Mouse (Mus musculus): ENCODE measurements around the gene Rnd2.
"Not testable (repeated sequence)": the region's sequence is repeated elsewhere in the genome, so short reads cannot be mapped to it uniquely, and the experiment has no call there.

The Rnd2 gene

DNA sequence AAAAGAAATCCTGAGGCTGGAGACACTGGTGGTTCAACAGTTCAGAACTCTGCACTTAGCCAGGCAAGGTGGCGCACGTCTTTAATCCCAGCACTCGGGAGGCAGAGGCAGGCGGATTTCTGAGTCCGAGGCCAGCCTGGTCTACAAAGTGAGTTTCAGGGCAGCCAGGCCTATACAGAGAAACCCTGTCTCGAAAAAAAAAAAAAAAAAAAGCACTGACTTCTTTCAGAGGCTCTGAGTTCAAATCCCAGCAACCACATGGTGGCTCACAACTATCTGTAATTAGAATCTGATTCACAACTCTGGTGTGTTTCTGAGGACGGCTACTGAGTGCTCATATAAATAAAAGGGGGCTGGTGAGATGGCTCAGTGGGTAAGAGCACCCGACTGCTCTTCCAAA lies 17.9 kb upstream of the Rnd2 start:
- DNase-seq (ENCODE audit: low spot score) = not testable (repeated sequence)

DNA sequence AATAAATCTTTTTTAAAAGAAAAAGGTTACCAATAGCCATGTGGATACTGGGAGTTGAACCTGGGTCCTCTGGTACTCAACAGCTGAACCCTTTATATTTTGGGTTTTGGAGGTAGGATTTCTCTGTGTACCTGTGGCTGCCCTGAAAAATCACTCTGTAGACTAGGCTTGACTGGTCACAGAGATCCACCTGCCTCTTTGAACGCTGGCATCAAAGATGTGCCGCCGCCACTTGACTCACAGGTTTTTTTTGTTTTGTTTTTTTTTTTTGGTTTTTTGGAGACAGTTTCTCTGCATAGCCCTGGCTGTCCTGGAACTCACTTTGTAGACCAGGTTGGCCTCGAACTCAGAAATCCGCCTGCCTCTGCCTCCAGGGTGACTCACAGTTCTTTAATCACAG lies 17.0 kb upstream of the Rnd2 start:
- DNase-seq (ENCODE audit: low spot score) = no peak

DNA sequence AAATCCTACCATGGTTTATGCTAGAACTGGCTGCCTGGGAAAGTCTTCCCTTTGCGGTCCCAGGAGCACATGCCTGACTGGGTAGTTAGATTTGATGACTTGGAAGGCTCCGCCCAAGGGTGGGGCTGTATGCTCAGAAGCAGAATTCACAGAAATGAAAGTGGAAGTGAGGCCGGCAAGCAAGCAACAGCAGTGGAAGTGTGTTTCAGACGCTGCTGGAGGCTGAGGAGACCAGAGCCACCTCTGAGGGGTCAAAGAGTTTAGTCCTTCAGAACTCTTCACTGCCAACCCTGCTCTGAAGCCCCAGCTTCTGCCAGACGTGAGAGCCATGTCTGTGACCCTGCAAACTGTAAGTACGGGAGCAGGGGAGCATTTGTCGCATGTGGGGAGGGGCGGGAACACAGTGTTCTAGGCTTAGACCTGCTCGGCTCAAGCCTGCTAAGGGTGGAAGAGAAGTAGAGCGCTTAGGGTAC lies 16.5 kb upstream of the Rnd2 start, which contains the start of gene Ifi35:
Ifi35 (plus strand) TSS at position 134 of the 473 bp plus-strand sequence.
- DNase-seq (ENCODE audit: low spot score) = peak; percentile 92

- no peak for DNase-seq (ENCODE audit: low spot score)
Observed at GRCm38 (mm10) chr11:101448899-101449298, 15.9 kb upstream of the Rnd2 start.

DNA sequence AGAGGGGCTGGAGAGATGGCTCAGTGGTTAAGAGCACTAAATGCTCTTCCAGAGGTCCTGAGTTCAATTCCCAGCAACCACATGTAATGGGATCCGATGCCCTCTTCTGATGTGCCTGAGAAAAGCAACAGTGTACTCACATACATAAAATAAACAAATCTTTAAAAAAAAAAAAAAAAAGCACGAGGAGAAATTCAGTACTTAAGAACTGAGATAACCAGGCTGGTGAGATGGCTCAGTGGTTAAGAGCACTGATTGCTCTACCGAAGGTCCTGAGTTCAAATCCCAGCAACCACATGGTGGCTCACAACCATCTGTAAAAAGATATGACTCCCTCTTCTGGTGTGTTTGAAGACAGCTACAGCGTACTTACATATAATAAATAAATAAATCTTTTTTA lies 15.2 kb upstream of the Rnd2 start:
- DNase-seq (ENCODE audit: low spot score) = not testable (repeated sequence)

GRCm38 (mm10) chr11:101450394-101450793 lies 14.4 kb upstream of the Rnd2 start:
- no peak for DNase-seq (ENCODE audit: low spot score)

DNA sequence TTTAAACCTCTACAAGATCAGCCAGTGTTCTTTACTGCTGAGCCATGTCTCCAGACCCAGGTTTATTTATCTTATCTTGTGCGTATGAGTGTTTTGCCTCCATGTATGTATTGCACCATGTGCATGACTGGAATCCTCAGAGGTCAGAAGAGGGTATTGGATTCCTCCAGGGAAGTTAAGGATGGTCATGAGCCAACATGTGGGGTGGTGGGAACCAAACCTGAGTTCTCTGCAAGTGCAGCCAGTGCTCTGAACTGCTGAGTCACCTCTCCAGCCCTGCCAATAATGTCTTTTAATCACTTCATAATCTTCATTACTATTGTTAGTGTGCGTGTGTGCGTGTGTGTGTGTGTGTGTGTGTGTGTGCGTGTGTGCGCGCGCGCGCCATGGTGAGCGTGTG lies 13.3 kb upstream of the Rnd2 start:
- no peak for DNase-seq (ENCODE audit: low spot score)

DNA sequence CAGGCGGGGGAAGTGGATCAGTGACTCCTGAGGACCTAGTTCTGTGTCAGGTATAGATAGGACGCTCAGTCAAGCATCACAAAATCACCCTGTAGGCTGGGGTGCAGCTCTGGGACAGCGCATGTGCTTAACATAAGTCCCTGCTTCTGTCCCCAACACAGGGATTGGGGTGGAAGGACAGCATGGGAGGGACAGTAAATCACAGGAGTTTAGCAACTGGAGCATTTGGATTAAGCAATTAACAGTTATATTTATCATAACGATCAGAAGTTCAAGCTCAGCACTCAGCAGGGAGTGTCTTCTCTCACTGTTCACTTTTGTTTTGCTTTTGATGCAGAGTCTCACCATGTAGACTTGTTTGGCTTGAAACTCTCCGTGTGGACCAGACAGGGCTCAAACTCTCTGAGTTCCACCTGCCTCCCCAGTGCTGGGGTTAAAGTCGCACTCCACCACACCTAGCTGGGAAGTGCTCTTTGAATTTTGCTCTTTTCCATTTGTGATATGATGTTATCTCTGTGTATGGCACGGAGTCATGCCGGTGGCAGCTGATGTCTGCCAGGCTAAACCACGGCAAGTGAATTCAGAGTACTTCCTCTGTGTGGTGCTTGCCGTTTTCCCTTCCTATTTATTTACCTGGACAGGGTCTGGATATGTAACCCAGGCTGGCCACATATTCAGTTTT lies 12.6 kb upstream of the Rnd2 start:
- no peak for DNase-seq (ENCODE audit: low spot score)

DNA sequence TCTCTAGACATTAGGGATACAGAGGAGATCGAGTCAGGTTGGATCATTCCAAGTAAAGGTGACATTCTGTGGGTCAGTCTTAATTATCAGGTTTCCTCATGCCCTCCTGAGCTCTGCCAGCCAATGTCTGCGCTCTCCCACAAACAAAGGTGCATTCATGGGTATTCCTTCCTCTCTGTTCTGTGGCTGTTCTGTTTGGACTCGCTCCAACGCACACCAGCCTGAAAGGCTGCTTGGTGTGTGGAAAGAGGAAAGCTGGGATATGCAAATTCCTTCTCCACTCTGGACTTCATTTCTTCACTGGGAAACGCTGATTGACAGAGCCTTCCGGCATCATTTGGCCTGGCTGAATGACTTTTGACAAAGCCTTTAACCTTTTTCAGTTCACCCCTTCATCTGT lies 10.1 kb upstream of the Rnd2 start:
- no peak for DNase-seq (ENCODE audit: low spot score)

DNA sequence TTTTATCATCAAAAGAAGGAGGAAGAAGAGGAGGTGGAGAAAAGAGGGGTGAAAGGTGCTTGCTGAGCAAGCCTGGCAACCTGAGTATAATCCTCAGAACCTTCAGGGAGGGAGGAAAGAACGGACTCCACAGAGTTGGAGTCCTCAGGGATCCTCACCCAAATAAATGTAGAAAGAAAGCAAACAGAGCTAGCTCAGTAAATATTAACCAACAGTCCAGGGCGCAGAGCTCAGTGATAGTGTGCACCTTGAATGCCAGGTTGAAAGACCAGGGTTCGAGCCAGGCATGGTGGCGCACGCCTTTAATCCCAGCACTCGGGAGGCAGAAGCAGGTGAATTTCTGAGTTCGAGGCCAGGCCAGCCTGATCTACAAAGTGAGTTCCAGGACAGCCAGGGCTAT lies 9.2 kb upstream of the Rnd2 start:
- DNase-seq (ENCODE audit: low spot score) = no peak

GRCm38 (mm10) chr11:101457631-101458030 lies 7.2 kb upstream of the Rnd2 start:
- DNase-seq (ENCODE audit: low spot score) = no peak

DNA sequence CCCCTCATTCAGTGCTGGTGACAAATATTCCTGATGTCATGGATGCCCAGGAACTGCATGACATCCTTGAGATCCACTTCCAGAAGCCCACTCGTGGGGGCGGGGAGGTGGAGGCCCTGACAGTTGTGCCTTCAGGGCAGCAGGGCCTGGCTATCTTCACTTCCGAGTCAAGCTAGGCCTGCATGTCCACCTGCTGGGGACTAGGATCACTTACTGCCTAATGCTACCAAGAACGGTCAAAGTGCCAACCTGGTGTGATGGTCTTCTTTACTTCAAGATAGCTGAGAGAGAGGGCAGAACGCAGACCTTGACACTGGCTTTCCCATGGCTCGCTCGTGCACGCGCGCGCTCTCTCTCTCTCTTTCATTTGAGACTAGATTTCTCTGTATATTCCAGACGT lies 6.6 kb upstream of the Rnd2 start:
- DNase-seq (ENCODE audit: low spot score) = no peak

DNA sequence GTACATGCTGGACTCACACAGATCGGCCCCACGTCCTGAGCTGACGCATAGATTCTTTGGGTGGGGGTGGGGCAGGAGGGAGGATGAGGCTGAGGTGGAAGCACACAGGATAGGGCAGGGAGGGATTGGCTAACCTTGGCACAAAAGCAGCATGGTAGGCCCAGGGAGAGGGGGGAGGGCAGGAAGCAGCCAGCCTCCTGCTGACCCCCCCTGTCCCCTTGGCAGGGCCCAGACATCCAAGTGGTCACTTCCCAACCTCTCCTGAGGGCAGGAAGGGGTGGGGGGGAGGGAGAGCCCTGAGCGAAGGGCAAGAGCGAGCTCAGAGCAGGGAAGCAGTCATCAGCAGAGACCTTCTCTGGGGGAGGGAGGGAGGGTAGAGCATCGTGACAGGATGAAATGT lies 5.1 kb upstream of the Rnd2 start:
- DNase-seq (ENCODE audit: low spot score) = no peak

GRCm38 (mm10) chr11:101460321-101460720 lies 4.5 kb upstream of the Rnd2 start:
- no peak for DNase-seq (ENCODE audit: low spot score)

GRCm38 (mm10) chr11:101462141-101462540 lies 2.7 kb upstream of the Rnd2 start:
- DNase-seq (ENCODE audit: low spot score) = no peak

DNA sequence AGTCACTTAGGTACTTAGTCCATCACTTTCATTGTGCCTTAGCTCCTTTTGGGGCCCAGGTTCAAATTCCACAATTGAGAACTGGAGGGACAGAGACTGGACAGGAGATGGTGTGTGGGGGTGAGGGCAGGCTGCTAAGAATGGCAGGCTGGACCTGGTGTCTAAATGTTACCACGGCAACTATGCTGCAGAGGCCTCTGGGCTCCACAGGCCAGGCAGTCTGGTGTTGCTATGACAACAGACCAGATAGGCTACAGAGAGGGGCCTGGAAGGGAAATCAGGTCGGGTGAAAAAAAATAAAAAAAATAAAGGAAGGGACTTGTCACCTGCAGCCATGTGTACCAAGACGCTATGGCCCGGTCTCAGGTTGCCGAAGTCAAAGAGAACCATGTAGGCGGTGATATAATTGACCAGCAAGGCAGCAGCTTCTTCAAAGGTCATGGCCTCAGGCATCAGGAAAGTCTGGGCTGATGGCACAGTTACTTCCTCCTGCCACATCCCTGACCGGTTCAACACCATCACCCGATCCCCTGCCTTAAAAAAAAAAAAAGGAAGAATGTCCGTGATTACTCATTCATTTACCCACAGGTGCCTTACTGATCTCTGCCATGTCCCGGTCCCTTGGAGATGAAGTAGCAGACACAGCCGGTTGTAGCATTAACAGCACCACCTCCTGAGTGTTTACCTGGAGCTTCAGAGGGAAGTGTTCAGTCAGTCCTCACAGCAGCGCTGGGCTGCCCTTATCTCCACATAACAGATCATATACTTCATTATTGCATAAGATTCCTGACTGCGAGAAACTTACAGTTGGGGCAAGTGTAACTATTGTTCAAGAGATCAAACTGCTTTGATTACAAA lies 2.0 kb upstream of the Rnd2 start:
- DNase-seq (ENCODE audit: low spot score) = no peak

GRCm38 (mm10) chr11:101465101-101465868 lies 486 bp downstream of the Rnd2 start:
- DNase-seq (ENCODE audit: low spot score) = peak; percentile 71

- peak; percentile 67 for DNase-seq (ENCODE audit: low spot score)
Observed at GRCm38 (mm10) chr11:101465869-101466551, 1.2 kb downstream of the Rnd2 start, which contains the start of gene Vat1. Vat1 (minus strand) TSS chr11:101466230.

DNA sequence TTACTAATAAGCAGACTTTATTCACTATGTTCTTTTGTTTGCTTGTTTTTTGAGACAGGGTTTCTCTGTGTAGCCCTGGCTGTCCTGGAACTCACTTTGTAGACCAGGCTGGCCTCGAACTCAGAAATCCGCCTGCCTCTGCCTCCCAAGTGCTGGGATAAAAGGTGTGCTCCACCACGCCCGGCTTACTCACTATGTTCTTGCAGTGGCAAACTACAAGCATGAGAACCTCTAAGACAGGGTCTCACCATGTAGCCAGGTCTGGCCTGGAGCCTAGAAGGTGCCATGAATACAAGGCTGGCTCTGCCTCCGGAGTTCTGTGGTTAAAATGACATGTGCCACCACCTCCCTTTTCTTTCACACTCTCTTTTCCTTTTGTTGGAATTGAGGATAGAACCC lies 1.8 kb downstream of the Rnd2 start:
- DNase-seq (ENCODE audit: low spot score) = not testable (repeated sequence)

- peak; percentile 84 for DNase-seq (ENCODE audit: low spot score)
Observed at GRCm38 (mm10) chr11:101467477-101468262, 2.9 kb downstream of the Rnd2 start.

- no peak for DNase-seq (ENCODE audit: low spot score)
Observed at GRCm38 (mm10) chr11:101468263-101468688, 3.5 kb downstream of the Rnd2 start.

Data from lung, postnatal 25 days (tissue).